Mouse (Mus musculus): Measurements from ENCODE around the gene Gja1. TPM values are rescaled to one million over a fixed set of nuclear protein-coding genes. Genes with fewer than 3 reads are reported as not detected.
A peak's percentile ranks its signal among the peaks of the same experiment; 100 is the strongest.
"Not testable (repeated sequence)": the region's sequence is repeated elsewhere in the genome, so short reads cannot be mapped to it uniquely, and the experiment has no call there.

Gene Gja1
- polyA plus RNA-seq, 1 experiment, result 25.4 TPM

DNA sequence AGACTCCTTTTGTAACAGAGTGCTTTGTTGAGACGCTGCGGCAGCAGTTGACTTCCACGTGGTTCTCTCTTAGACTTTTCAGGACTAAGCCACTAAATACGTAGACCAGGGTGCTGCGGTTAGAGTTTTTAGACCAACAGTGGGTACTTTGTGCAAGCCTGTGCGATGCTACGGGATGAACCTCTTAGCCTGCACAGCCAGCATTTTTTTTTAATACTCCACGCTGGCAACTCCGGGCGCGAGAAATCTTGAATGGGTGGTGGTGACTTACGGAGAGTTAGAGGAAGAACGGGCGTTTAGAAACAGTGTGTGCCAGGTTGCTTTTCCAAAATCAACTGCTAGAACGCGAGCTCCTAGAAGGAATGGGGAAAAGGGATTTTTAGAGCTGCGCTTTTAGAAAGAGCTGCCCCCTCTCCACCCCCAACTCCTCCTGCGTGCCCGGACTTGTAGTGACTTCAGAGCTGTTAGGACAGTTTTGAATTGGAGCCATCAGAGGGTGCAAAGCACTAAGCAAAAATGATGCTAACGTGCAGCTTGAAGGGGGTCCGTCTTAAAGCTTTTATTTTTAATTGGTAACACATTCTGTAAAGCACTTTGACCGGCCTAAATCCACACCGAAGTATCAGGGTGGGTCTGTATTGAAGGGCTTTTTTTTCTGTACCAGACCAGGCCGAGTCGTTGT, 977 bp downstream of the Gja1 start:
- WGBS, result under 1% methylated on average over 25 of the region's 25 CpGs
- peak overlapping the region; percentile 26 for H3K4me3 ChIP-seq (replicated peaks; ENCODE audit: control insufficient read depth, low read depth, low read length)
- TF ChIP-seq CTCF (IDR thresholded peaks at IDR 0.05; ENCODE audit: control insufficient read depth, insufficient read depth, low read length), result no peak
- no peak for TF ChIP-seq POLR2A (IDR thresholded peaks at IDR 0.05; ENCODE audit: borderline replicate concordance, control insufficient read depth, low read depth, low read length)
- no peaks in the 10 kb centered on the region for H3K4me1 ChIP-seq (ENCODE audit: control insufficient read depth, insufficient read depth, low read length)
- H3K27ac ChIP-seq (ENCODE audit: control insufficient read depth, insufficient read depth, low read depth, low read length, poor library complexity), result no peak overlapping the region

- TF ChIP-seq CTCF (IDR thresholded peaks at IDR 0.05; ENCODE audit: control insufficient read depth, insufficient read depth, low read length) (no peak), POLR2A (IDR thresholded peaks at IDR 0.05; ENCODE audit: borderline replicate concordance, control insufficient read depth, low read depth, low read length) (no peak)
- WGBS, result under 1% methylated on average over 35 of the region's 35 CpGs
- Histone ChIP-seq H3K27ac (ENCODE audit: control insufficient read depth, insufficient read depth, low read depth, low read length, poor library complexity) (peak overlapping the region; percentile 19; the same call in 1 of the 2 replicates), H3K4me3 (replicated peaks; ENCODE audit: control insufficient read depth, low read depth, low read length) (peak overlapping the region; percentile 26), H3K4me1 (ENCODE audit: control insufficient read depth, insufficient read depth, low read length) (no peaks in the 10 kb centered on the region)
Observed at GRCm38 (mm10) chr10:56378648-56379254, 1.6 kb downstream of the Gja1 start.

DNA sequence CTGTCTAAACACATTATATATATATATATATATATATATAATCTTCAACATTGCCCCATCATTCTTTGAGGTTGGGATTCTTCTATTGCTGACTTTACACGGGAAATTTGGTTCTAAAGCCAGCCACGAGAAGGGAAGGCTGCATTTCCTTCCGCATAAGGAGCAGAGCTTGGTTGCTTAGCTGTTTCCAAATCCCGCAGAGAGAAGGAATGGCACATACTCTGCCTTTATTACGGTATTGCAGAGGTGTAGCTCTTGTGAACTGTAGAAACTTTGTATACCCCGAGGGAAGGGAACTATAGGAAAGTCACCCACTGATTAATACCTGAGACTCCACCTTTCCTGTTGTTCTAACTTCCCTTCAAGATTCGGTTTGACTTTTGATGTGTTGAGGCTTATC, 2.6 kb downstream of the Gja1 start:
- no peak for TF ChIP-seq CTCF (IDR thresholded peaks at IDR 0.05; ENCODE audit: control insufficient read depth, insufficient read depth, low read length)
- no peak for TF ChIP-seq POLR2A (IDR thresholded peaks at IDR 0.05; ENCODE audit: borderline replicate concordance, control insufficient read depth, low read depth, low read length)
- H3K4me3 ChIP-seq (replicated peaks; ENCODE audit: control insufficient read depth, low read depth, low read length), result no peak overlapping the region
- 10% methylated on average over 7 of the region's 7 CpGs for WGBS
- no peak overlapping the region for H3K27ac ChIP-seq (ENCODE audit: control insufficient read depth, insufficient read depth, low read depth, low read length, poor library complexity)
- H3K4me1 ChIP-seq (ENCODE audit: control insufficient read depth, insufficient read depth, low read length), result no peaks in the 10 kb centered on the region

- Histone ChIP-seq H3K4me3 (replicated peaks; ENCODE audit: control insufficient read depth, low read depth, low read length) (no peak overlapping the region), H3K27ac (ENCODE audit: control insufficient read depth, insufficient read depth, low read depth, low read length, poor library complexity) (no peak overlapping the region), H3K4me1 (ENCODE audit: control insufficient read depth, insufficient read depth, low read length) (no peaks in the 10 kb centered on the region)
- TF ChIP-seq POLR2A (IDR thresholded peaks at IDR 0.05; ENCODE audit: borderline replicate concordance, control insufficient read depth, low read depth, low read length) (no peak), CTCF (IDR thresholded peaks at IDR 0.05; ENCODE audit: control insufficient read depth, insufficient read depth, low read length) (no peak)
- WGBS, result 86% methylated on average over 13 of the region's 13 CpGs
Observed at GRCm38 (mm10) chr10:56385195-56386109, 8.3 kb downstream of the Gja1 start.

DNA sequence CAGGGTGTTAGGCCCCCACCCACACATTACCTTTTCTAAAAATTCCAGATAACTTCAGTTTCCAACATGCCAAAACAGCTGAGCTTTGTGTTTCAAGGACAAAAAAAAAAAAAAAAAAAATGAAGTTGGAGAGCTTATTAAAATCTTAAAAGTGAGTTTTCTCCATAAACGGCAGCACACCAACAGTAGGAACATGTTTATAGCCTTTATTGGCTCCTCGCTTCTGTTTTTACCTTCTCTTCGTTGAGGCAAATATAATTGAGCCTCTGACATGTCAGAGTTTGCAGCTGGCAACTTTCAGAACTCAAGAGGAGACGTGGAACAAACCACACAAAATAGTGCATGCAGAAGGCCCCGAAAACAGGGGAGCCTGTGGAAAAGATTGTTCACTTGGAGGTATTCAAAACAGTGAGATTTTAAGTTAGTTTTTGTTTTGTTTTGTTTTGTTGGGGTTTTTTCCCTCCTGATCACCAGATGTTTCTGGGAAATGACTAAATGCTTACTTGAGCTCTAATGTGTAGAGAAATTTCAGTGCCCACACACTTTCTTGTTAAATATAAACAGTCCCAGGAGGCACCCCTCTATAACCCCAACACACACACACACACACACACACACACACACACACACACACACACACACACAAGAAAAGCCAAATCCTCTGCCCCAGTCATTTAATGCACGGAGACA, 16.1 kb downstream of the Gja1 start:
- WGBS, result 72% methylated on average over 6 of the region's 6 CpGs
- TF ChIP-seq POLR2A (IDR thresholded peaks at IDR 0.05; ENCODE audit: borderline replicate concordance, control insufficient read depth, low read depth, low read length) (no peak), CTCF (IDR thresholded peaks at IDR 0.05; ENCODE audit: control insufficient read depth, insufficient read depth, low read length) (no peak)
- no peaks in the 10 kb centered on the region for H3K4me1 ChIP-seq (ENCODE audit: control insufficient read depth, insufficient read depth, low read length)
- H3K27ac ChIP-seq (ENCODE audit: control insufficient read depth, insufficient read depth, low read depth, low read length, poor library complexity), result no peak overlapping the region
- H3K4me3 ChIP-seq (replicated peaks; ENCODE audit: control insufficient read depth, low read depth, low read length), result no peak overlapping the region

GRCm38 (mm10) chr10:56393815-56394417, 16.8 kb downstream of the Gja1 start:
- H3K4me3 ChIP-seq (replicated peaks; ENCODE audit: control insufficient read depth, low read depth, low read length); H3K4me1 ChIP-seq (ENCODE audit: control insufficient read depth, insufficient read depth, low read length); H3K27ac ChIP-seq (ENCODE audit: control insufficient read depth, insufficient read depth, low read depth, low read length, poor library complexity): not testable (repeated sequence)
- 86% methylated on average over 7 of the region's 7 CpGs for WGBS

DNA sequence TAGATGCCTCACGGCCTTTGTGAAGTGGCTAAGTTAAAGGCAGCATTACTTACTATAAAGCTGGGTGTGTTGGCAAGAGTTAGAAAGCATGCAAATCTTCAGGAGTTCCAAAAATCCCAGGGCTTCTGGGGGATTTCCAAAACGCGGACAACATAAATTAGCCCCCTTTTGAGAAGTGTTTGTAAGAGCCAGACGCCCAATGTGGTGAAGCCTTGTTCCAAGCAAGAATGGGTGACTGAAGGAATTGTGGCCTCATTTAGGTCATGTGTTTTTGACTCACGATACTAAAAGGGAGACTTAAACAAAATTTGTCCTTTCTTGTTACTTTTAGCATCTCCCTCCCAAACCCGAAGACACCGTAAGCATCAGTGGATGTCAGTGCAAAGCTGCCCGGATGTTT, 20.7 kb downstream of the Gja1 start:
- Histone ChIP-seq H3K4me3 (replicated peaks; ENCODE audit: control insufficient read depth, low read depth, low read length) (no peak overlapping the region), H3K4me1 (ENCODE audit: control insufficient read depth, insufficient read depth, low read length) (no peaks in the 10 kb centered on the region), H3K27ac (ENCODE audit: control insufficient read depth, insufficient read depth, low read depth, low read length, poor library complexity) (no peak overlapping the region)
- WGBS, result 80% methylated on average over 8 of the region's 8 CpGs
- TF ChIP-seq CTCF (IDR thresholded peaks at IDR 0.05; ENCODE audit: control insufficient read depth, insufficient read depth, low read length) (no peak), POLR2A (IDR thresholded peaks at IDR 0.05; ENCODE audit: borderline replicate concordance, control insufficient read depth, low read depth, low read length) (no peak)
